15 mouse cellular contexts compared by ENCODE assay signal in the genomic region with DNA sequence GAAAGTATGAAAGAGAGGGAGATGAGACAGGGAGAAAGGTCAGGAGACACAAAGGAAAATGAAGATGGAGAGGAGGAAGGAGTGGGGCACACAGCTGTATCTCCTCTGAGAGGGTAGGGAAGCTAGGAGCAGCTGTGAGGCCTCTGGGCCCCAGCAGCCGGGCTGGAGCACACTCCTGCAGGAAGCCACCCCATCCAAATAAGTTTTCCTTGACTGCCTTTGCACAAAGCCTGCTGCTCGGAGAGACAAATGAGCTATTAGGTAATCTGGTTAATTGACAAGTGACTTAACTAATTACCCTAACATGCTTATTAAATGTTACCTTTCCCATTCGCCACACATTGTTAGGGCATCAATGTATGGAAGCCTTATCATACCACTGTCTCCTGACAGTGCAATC.
DNase-seq lines count a peak whose midpoint lies in the region; ATAC-seq and TF ChIP-seq lines count a peak whose summit lies in the region.
"Had no signal": no experiment of that assay in that cellular context is flagged by ENCODE, and none has a peak within 500 bp of the region (broad histone marks: within the 10 kb centered on the region; RNA-seq: fewer than 3 reads in every experiment).

No protein-coding gene starts in this region.

- peaks cover 29% of the 10 kb centered on the region for H3K4me1 ChIP-seq in heart, embryonic 10.5 days
- H3K4me1 ChIP-seq in kidney, postnatal 0 days (replicated peaks; ENCODE audit: insufficient read depth, low read length): peaks cover 10% of the 10 kb centered on the region; the same call in 1 of the 2 replicates
- no peaks in the 10 kb centered on the region for H3K4me1 ChIP-seq in kidney, adult 2 months (ENCODE audit: control insufficient read depth, insufficient read depth, low read length)
- peaks cover 20% of the 10 kb centered on the region for H3K4me1 ChIP-seq in forebrain, embryonic 15.5 days

- peaks cover 8% of the 10 kb centered on the region for H3K27me3 ChIP-seq in heart, embryonic 10.5 days (ENCODE audit: insufficient read depth, poor library complexity, severe bottlenecking)
- no peaks in the 10 kb centered on the region for H3K27me3 ChIP-seq in kidney, postnatal 0 days (ENCODE audit: insufficient read depth, low read length)
- H3K27me3 ChIP-seq in kidney, adult 2 months (replicated peaks; ENCODE audit: control insufficient read depth, insufficient read depth, low read length): no peaks in the 10 kb centered on the region
- peaks cover 18% of the 10 kb centered on the region for H3K27me3 ChIP-seq in forebrain, embryonic 15.5 days
- H3K27me3 ChIP-seq: embryonic facial prominence, embryonic 15.5 days; liver, embryonic 15.5 days; Patski had no signal

- H3K36me3 ChIP-seq in heart, embryonic 10.5 days: no peaks in the 10 kb centered on the region
- no peaks in the 10 kb centered on the region for H3K36me3 ChIP-seq in kidney, postnatal 0 days (ENCODE audit: insufficient read depth, low read length)
- H3K36me3 ChIP-seq in kidney, adult 2 months (ENCODE audit: control insufficient read depth, insufficient read depth, low read length): no peaks in the 10 kb centered on the region
- H3K36me3 ChIP-seq in forebrain, embryonic 15.5 days: no peaks in the 10 kb centered on the region
- H3K36me3 ChIP-seq: embryonic facial prominence, embryonic 15.5 days; liver, embryonic 15.5 days had no signal

- 0 out of 2 replicates have a peak overlapping the region, but pooled peaks have one; percentile 47 for H3K27ac ChIP-seq in heart, embryonic 10.5 days
- no peak overlapping the region for H3K27ac ChIP-seq in kidney, postnatal 0 days
- no peak overlapping the region for H3K27ac ChIP-seq in kidney, adult 2 months (ENCODE audit: insufficient read depth, low read depth, low read length)
- no peak overlapping the region for H3K27ac ChIP-seq in forebrain, embryonic 15.5 days (replicated peaks)
- H3K27ac ChIP-seq: embryonic facial prominence, embryonic 15.5 days; liver, embryonic 15.5 days had no signal

- H3K4me3 ChIP-seq in heart, embryonic 10.5 days: no peak overlapping the region
- no peak overlapping the region for H3K4me3 ChIP-seq in kidney, postnatal 0 days (replicated peaks; ENCODE audit: low read depth, low read length)
- H3K4me3 ChIP-seq in kidney, adult 2 months (ENCODE audit: insufficient read depth, low read depth, low read length): no peak overlapping the region
- no peak overlapping the region for H3K4me3 ChIP-seq in forebrain, embryonic 15.5 days
- H3K4me3 ChIP-seq: embryonic facial prominence, embryonic 15.5 days; liver, embryonic 15.5 days had no signal

- TF ChIP-seq CTCF in kidney, postnatal 0 days (IDR thresholded peaks at IDR 0.05; ENCODE audit: low read depth): no peak
- TF ChIP-seq CTCF in kidney, adult 2 months (conservative IDR thresholded peaks at IDR 0.05; ENCODE audit: insufficient read depth, insufficient read length, low read depth, low read length): no peak

- H3K4me2 ChIP-seq in kidney, postnatal 0 days (ENCODE audit: low read length): no peak overlapping the region
- H3K4me2 ChIP-seq in forebrain, embryonic 15.5 days (replicated peaks): no peak overlapping the region
- H3K4me2 ChIP-seq: embryonic facial prominence, embryonic 15.5 days; liver, embryonic 15.5 days had no signal

- H3K9ac ChIP-seq in kidney, postnatal 0 days (ENCODE audit: low read depth, low read length): no peak overlapping the region
- no peak overlapping the region for H3K9ac ChIP-seq in forebrain, embryonic 15.5 days (replicated peaks)
- H3K9ac ChIP-seq: embryonic facial prominence, embryonic 15.5 days; liver, embryonic 15.5 days had no signal

- 54% methylated on average over 3 of the region's 3 CpGs for WGBS in heart, embryonic 10.5 days
- 28% methylated on average over 3 of the region's 3 CpGs for WGBS in kidney, postnatal 0 days
- WGBS in kidney, adult 2 months: 60% methylated on average over 3 of the region's 3 CpGs
- WGBS in forebrain, embryonic 15.5 days: 10% methylated on average over 3 of the region's 3 CpGs

- H3K9me3 ChIP-seq in heart, embryonic 10.5 days: no peaks in the 10 kb centered on the region
- H3K9me3 ChIP-seq in kidney, postnatal 0 days (replicated peaks; ENCODE audit: low read length): no peaks in the 10 kb centered on the region
- no peaks in the 10 kb centered on the region for H3K9me3 ChIP-seq in forebrain, embryonic 15.5 days
- H3K9me3 ChIP-seq: embryonic facial prominence, embryonic 15.5 days; liver, embryonic 15.5 days had no signal

- no peak for ATAC-seq in kidney, postnatal 0 days (replicated peaks; ENCODE audit: low FRiP score, low read depth)
- ATAC-seq in forebrain, embryonic 15.5 days (replicated peaks): 0 out of 2 replicates have a peak, but pooled peaks have one; percentile 25
- ATAC-seq: Patski had no signal

- no peak for DNase-seq in heart, embryonic 10.5 days (ENCODE audit: low spot score)
- DNase-seq in heart, adult 11 months: no peak
- peak; percentile 50 for DNase-seq in kidney, postnatal 0 days (ENCODE audit: low spot score)
- no peak for DNase-seq in kidney, adult 2 months
- peak; percentile 78 for DNase-seq in retina, postnatal 1 day
- DNase-seq in c-Kit-positive CD71-positive TER-119-positive erythroid progenitor cells, embryonic 14.5 days (ENCODE audit: low spot score): no peak
- DNase-seq: B cell, adult 2 months; cerebellum, adult 11 months; gastrocnemius, postnatal 10 days; heart, postnatal 10 days; kidney, adult 9 months had no signal

- TF ChIP-seq POLR2A in kidney, adult 2 months (IDR thresholded peaks at IDR 0.05; ENCODE audit: low read depth, low read length): no peak

Comparison
In these comparisons a context has a peak if more than half of its experiments do, and no peak if none do; other contexts are left out.
1. DNase-seq: peak in kidney, postnatal 0 days (single experiment) and retina, postnatal 1 day (single experiment); none in heart, embryonic 10.5 days (single experiment), heart, adult 11 months (single experiment), kidney, adult 2 months (single experiment) and c-Kit-positive CD71-positive TER-119-positive erythroid progenitor cells, embryonic 14.5 days (single experiment).